Mouse (Mus musculus) stomach, postnatal 0 days (tissue): ENCODE data around the gene Oas1a.
"Not testable (repeated sequence)": the region's sequence is repeated elsewhere in the genome, so short reads cannot be mapped to it uniquely, and the experiment has no call there.

Experiments
- CTCF ChIP-seq: IDR thresholded peaks from 2 replicates; pipeline ENCODE4 v1.5.1; 2016; ENCODE audit warnings: antibody characterized with exemption, low read depth, mild to moderate bottlenecking, moderate library complexity
- EP300 ChIP-seq: optimal IDR thresholded peaks from 2 replicates; pipeline ENCODE3; 2016; ENCODE audit warnings: antibody characterized with exemption

GRCm38 (mm10) chr5:120878803-120879202 lies 28.5 kb downstream of the Oas1a start:
- not testable (repeated sequence) for TF ChIP-seq CTCF, EP300
